Mouse (Mus musculus): ENCODE measurements around the gene Gstp1.

DNA sequence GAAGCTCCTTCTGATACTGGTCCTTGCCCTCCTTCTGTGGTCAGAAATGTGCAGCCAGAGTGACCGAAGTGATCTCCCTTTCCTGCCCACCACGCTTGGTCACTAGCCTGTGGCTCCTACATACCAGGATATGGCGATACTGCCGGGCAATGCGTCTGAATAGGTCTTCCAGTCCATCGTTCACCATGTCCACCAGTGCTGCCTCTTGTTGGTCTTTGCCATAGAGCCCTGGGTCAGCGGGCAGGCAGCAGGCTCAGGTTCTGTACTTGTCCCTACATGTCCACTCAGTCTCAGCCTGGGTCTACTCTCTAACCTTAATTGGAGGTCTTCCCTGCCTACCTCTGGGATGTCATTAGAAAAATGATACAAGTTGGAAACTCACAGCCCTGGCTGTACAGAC, 20.2 kb upstream of the Gstp1 start:
- TF ChIP-seq CTCF (IDR thresholded peaks at IDR 0.05; ENCODE audit: borderline replicate concordance, extremely low read depth, insufficient read depth, insufficient read length) (no peak), POLR2A (IDR thresholded peaks at IDR 0.05; ENCODE audit: borderline replicate concordance, extremely low read depth, insufficient read depth, insufficient read length, poor library complexity, severe bottlenecking) (no peak)
